ENCODE assay signal across 12 mouse cellular contexts in the genomic region with DNA sequence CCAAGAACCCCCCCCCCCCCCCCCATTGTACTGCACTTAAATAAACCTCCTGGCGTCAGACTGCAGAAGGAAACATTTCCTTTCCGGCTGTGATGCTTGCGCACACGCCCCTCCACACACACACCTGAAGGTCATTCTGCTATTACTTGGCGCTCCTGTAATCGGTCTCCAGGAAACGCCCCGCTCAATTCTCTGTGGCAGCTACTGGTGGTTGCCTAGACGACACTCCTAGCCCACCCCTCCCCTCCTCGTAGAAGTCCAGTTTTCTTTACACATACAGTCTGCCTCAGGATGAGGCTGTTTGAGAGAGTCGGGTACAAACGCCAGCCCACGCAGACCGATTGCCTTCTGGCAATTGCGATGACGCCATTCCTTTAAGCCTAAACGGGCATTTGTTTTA. TPM values are rescaled to one million over a fixed set of nuclear protein-coding genes. Genes with fewer than 3 reads are reported as not detected.
DNase-seq lines count a peak whose midpoint lies in the region; ATAC-seq lines count a peak whose summit lies in the region.
"Had no signal": no experiment of that assay in that cellular context is flagged by ENCODE, and none has a peak within 500 bp of the region (broad histone marks: within the 10 kb centered on the region; RNA-seq: fewer than 3 reads in every experiment).

No protein-coding gene starts in this region.

- H3K9me3 ChIP-seq in limb, embryonic 11.5 days (ENCODE audit: control insufficient read depth, low read length) = no peaks in the 10 kb centered on the region
- H3K9me3 ChIP-seq in limb, embryonic 10.5 days (replicated peaks) = no peaks in the 10 kb centered on the region
- no peaks in the 10 kb centered on the region for H3K9me3 ChIP-seq in hindbrain, embryonic 16.5 days (ENCODE audit: control insufficient read depth, low read length)
- H3K9me3 ChIP-seq: liver, embryonic 15.5 days had no signal

- WGBS in limb, embryonic 11.5 days = 46% methylated on average over 17 of the region's 17 CpGs
- WGBS in limb, embryonic 10.5 days = 59% methylated on average over 17 of the region's 17 CpGs
- WGBS in hindbrain, embryonic 16.5 days = 27% methylated on average over 17 of the region's 17 CpGs

- peak; percentile 71; the same call in 1 of the 2 replicates for ATAC-seq in limb, embryonic 11.5 days (ENCODE audit: insufficient number of reproducible peaks, low FRiP score, low TSS enrichment, low read depth)
- peak; percentile 89 for ATAC-seq in hindbrain, embryonic 16.5 days

- no peaks in the 10 kb centered on the region for H3K4me1 ChIP-seq in limb, embryonic 11.5 days (ENCODE audit: control insufficient read depth, insufficient read depth, low read length)
- H3K4me1 ChIP-seq in limb, embryonic 10.5 days = peaks cover 6% of the 10 kb centered on the region
- no peaks in the 10 kb centered on the region for H3K4me1 ChIP-seq in hindbrain, embryonic 16.5 days (ENCODE audit: control insufficient read depth, insufficient read depth, low read depth, low read length)
- H3K4me1 ChIP-seq: liver, embryonic 15.5 days had no signal

- no peak overlapping the region for H3K9ac ChIP-seq in limb, embryonic 11.5 days (ENCODE audit: low read length)
- no peak overlapping the region; the same call in 1 of the 2 replicates for H3K9ac ChIP-seq in hindbrain, embryonic 16.5 days (ENCODE audit: low read depth, low read length)
- H3K9ac ChIP-seq: liver, embryonic 15.5 days had no signal

- peak; percentile 43 for DNase-seq in limb, embryonic 11.5 days (ENCODE audit: low spot score)
- DNase-seq in limb, embryonic 10.5 days (ENCODE audit: low spot score) = no peak
- peak; percentile 40 for DNase-seq in embryo, embryonic 11 days
- DNase-seq in retina, postnatal 1 day = peak; percentile 36
- no peak for DNase-seq in ovary, postnatal 10 days (ENCODE audit: low spot score)
- DNase-seq in Muller cell, postnatal 12 days (ENCODE audit: inconsistent ontology term) = no peak
- no peak for DNase-seq in cerebellum, adult 11-12 months
- DNase-seq: cerebellum, adult 9-10 months; gastrocnemius, postnatal 14 days; kidney, postnatal 25 days had no signal

- H3K27ac ChIP-seq in limb, embryonic 11.5 days (replicated peaks; ENCODE audit: low read depth, low read length) = no peak overlapping the region
- H3K27ac ChIP-seq in limb, embryonic 10.5 days = no peak overlapping the region
- H3K27ac ChIP-seq in hindbrain, embryonic 16.5 days (ENCODE audit: low read depth, low read length) = no peak overlapping the region
- H3K27ac ChIP-seq: liver, embryonic 15.5 days had no signal

- no peak overlapping the region for H3K4me2 ChIP-seq in limb, embryonic 11.5 days (ENCODE audit: low read depth, severe bottlenecking)
- peak overlapping the region; percentile 48 for H3K4me2 ChIP-seq in hindbrain, embryonic 16.5 days (ENCODE audit: low read length)
- H3K4me2 ChIP-seq: liver, embryonic 15.5 days had no signal

- peaks cover 4% of the 10 kb centered on the region; the same call in 1 of the 2 replicates for H3K27me3 ChIP-seq in limb, embryonic 11.5 days (ENCODE audit: control insufficient read depth, insufficient read depth, low read length)
- H3K27me3 ChIP-seq in limb, embryonic 10.5 days (ENCODE audit: low read depth, poor library complexity, severe bottlenecking) = peaks cover 9% of the 10 kb centered on the region; the same call in 1 of the 2 replicates
- no peaks in the 10 kb centered on the region; the same call in 1 of the 2 replicates for H3K27me3 ChIP-seq in hindbrain, embryonic 16.5 days (replicated peaks; ENCODE audit: control insufficient read depth, insufficient read depth, low read length)

- no peaks in the 10 kb centered on the region for H3K36me3 ChIP-seq in limb, embryonic 11.5 days (ENCODE audit: control insufficient read depth, insufficient read depth, low read length)
- no peaks in the 10 kb centered on the region for H3K36me3 ChIP-seq in limb, embryonic 10.5 days
- H3K36me3 ChIP-seq in hindbrain, embryonic 16.5 days (ENCODE audit: control insufficient read depth, insufficient read depth, low read length) = no peaks in the 10 kb centered on the region
- H3K36me3 ChIP-seq: liver, embryonic 15.5 days had no signal

- H3K4me3 ChIP-seq in limb, embryonic 11.5 days (ENCODE audit: low read depth, low read length) = no peak overlapping the region
- no peak overlapping the region for H3K4me3 ChIP-seq in limb, embryonic 10.5 days
- H3K4me3 ChIP-seq in hindbrain, embryonic 16.5 days (ENCODE audit: low read length) = peak overlapping the region; percentile 12; the same call in 1 of the 2 replicates
- H3K4me3 ChIP-seq: liver, embryonic 15.5 days had no signal

RNA-seq across cellular contexts. Expression of gene Khdc3, which starts 7.1 kb away (rescaled TPM):
- polyA plus RNA-seq in limb, embryonic 11.5 days (2014; fragmentation: Nextera tagmentation; extraction: Ambion mirVana) = 0.37 TPM in 1 of 2 replicates, not detected in the other
- polyA plus RNA-seq in limb, embryonic 10.5 days (2016; fragmentation: Nextera tagmentation; extraction: Ambion mirVana) = not detected in 2 replicates
- polyA plus RNA-seq in hindbrain, embryonic 16.5 days (2015; fragmentation: Nextera tagmentation; extraction: Ambion mirVana) = 0.12 and 0.24 TPM in 2 replicates

RNA-seq across cellular contexts. Expression of gene Gm20509, which starts 7.7 kb away (rescaled TPM):
- not detected in 2 replicates for polyA plus RNA-seq in limb, embryonic 11.5 days (2014; fragmentation: Nextera tagmentation; extraction: Ambion mirVana)
- polyA plus RNA-seq in limb, embryonic 10.5 days (2016; fragmentation: Nextera tagmentation; extraction: Ambion mirVana) = not detected in 2 replicates
- not detected in 2 replicates for polyA plus RNA-seq in hindbrain, embryonic 16.5 days (2015; fragmentation: Nextera tagmentation; extraction: Ambion mirVana)
- polyA plus RNA-seq: liver, embryonic 15.5 days had no signal

RNA-seq across cellular contexts. Expression of gene Rsl24d1, which starts 18.6 kb away (rescaled TPM):
- 168 and 180 TPM in 2 replicates for polyA plus RNA-seq in limb, embryonic 11.5 days (2014; fragmentation: Nextera tagmentation; extraction: Ambion mirVana)
- polyA plus RNA-seq in limb, embryonic 10.5 days (2016; fragmentation: Nextera tagmentation; extraction: Ambion mirVana) = 151 and 184 TPM in 2 replicates
- polyA plus RNA-seq in hindbrain, embryonic 16.5 days (2015; fragmentation: Nextera tagmentation; extraction: Ambion mirVana) = 93.9 and 98.9 TPM in 2 replicates

RNA-seq across cellular contexts. Expression of gene Rab27a, which starts 49.9 kb away (rescaled TPM):
- polyA plus RNA-seq in limb, embryonic 11.5 days (2014; fragmentation: Nextera tagmentation; extraction: Ambion mirVana) = 2.5 and 2.6 TPM in 2 replicates
- polyA plus RNA-seq in limb, embryonic 10.5 days (2016; fragmentation: Nextera tagmentation; extraction: Ambion mirVana) = 3.4 and 5.0 TPM in 2 replicates
- polyA plus RNA-seq in hindbrain, embryonic 16.5 days (2015; fragmentation: Nextera tagmentation; extraction: Ambion mirVana) = 3.8 and 4.6 TPM in 2 replicates

RNA-seq across cellular contexts. Expression of gene Pigb, which starts 54.4 kb away (rescaled TPM):
- 16.6 and 18.2 TPM in 2 replicates for polyA plus RNA-seq in limb, embryonic 11.5 days (2014; fragmentation: Nextera tagmentation; extraction: Ambion mirVana)
- polyA plus RNA-seq in limb, embryonic 10.5 days (2016; fragmentation: Nextera tagmentation; extraction: Ambion mirVana) = 15.6 and 17.8 TPM in 2 replicates
- polyA plus RNA-seq in hindbrain, embryonic 16.5 days (2015; fragmentation: Nextera tagmentation; extraction: Ambion mirVana) = 14.6 and 17.3 TPM in 2 replicates

Comparison
In these comparisons a context has a peak if more than half of its experiments do, and no peak if none do; other contexts are left out.
1. DNase-seq: peak in limb, embryonic 11.5 days (single experiment), embryo, embryonic 11 days (single experiment) and retina, postnatal 1 day (single experiment); none in limb, embryonic 10.5 days (single experiment), ovary, postnatal 10 days (single experiment), Muller cell, postnatal 12 days (single experiment) and cerebellum, adult 11-12 months (single experiment).